Mouse (Mus musculus): ENCODE results near the gene Rbm39. TPM values are rescaled to one million over a fixed set of nuclear protein-coding genes. Genes with fewer than 3 reads are reported as not detected.
"Not testable (repeated sequence)": the region's sequence is repeated elsewhere in the genome, so short reads cannot be mapped to it uniquely, and the experiment has no call there.

Gene Rbm39
- total RNA-seq, 2 experiments from 2014 or later: 273 to 301 TPM

DNA sequence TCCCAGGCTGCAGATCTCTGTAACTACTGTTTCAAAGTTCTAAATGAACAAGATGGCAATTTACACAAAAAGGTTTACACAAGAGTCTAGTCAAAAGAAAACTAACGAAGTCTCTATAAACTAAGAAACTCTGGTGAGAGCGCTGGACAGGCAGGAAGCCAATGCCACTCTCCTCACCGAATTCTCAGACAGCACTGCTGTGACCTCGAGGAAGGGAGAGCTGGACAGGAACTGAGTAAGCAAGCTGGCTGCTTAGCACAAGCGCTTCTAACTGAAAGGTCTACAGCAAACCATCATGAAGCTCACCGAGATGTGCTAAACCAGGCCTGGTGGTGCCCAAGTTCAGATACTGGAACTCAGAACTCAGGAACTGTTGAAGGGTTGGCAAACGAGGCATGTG lies 9.2 kb upstream of the Rbm39 start:
- intact Hi-C loops (cut with DNase I); DNase-seq (ENCODE audit: extremely low spot score in 1 of 2, low spot score in 2 of 2): not testable (repeated sequence)

DNA sequence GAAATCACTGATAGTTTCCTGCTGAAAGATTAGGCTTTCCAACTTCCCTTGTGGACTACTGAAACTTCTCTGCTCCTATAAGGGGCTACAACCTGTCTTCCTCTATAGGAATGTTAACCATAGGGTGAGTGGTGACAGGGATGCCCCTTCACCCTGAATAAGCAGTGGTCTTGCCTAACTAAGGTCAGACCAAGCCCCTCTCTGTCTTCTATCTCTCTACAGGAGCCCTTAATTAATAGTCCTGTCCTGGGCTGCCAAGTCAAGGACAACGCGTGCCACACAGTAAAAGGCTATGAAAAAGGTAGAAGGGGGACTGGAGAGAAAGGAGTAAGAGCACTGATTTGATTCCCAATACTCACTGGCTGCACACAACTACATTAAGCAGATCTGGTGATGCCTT lies 1.6 kb upstream of the Rbm39 start:
- intact Hi-C loops (cut with DNase I): no loop called here
- DNase-seq (ENCODE audit: extremely low spot score in 1 of 2, low spot score in 2 of 2): no peak

DNA sequence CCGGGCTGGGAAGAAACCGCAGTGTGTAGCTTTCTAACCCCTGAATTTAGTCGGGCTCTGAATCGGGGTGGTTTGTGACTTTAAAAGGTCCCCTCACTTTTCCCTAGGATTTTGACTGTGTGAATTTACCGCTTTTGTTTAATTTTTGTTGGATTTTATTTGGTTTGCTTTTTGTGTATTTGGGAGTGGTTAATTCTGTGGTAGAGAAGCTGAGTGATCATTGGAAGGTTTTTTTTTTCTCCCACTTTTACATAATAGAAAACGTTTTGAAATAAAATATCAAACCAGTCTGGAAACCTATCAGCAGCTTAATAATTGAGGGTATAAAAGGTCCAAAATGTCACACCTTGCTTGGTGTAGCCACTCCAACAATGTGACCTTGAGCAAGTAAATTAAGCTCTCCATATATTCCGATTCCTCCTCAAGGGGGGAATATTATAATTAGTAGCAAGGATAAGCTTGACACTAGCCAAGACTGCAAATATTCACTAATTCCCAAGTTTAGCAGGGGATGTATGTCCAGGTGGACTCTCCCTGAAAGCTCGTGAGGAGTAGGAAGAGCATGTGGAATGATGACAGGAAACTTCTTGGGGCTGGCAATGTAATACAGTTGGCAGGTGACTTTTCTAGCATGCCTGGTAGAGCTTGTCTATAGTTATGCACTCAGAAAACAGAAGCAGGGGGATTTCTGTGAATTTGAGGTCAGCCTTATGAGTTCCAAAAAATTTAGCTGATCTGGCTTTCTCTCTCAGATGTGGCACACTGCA lies 969 bp upstream of the Rbm39 start:
- no peak for DNase-seq (ENCODE audit: extremely low spot score in 1 of 2, low spot score in 2 of 2)
- intact Hi-C loops (cut with DNase I): no loop called here

DNA sequence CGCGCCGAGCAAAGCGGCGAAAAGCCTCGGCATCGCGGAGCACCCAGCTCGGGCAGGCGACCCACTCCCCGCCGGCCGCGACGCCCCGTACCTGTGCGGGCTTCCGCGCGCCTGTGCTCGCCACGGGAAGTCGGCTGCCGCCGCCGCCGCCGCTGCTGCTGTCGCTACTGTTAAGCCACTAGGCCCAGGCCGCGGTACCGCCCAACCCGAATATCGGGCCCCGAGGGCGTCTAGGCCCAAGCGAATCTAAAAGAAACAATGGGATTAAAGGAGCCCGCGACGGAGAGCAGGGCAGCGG lies 293 bp downstream of the Rbm39 start:
- no peak for DNase-seq (ENCODE audit: extremely low spot score in 1 of 2, low spot score in 2 of 2)
- intact Hi-C loops (cut with DNase I): loop anchor here (5.0 kb wide), 1 partner anchor 98 kb away; no protein-coding TSS in a partner anchor

DNA sequence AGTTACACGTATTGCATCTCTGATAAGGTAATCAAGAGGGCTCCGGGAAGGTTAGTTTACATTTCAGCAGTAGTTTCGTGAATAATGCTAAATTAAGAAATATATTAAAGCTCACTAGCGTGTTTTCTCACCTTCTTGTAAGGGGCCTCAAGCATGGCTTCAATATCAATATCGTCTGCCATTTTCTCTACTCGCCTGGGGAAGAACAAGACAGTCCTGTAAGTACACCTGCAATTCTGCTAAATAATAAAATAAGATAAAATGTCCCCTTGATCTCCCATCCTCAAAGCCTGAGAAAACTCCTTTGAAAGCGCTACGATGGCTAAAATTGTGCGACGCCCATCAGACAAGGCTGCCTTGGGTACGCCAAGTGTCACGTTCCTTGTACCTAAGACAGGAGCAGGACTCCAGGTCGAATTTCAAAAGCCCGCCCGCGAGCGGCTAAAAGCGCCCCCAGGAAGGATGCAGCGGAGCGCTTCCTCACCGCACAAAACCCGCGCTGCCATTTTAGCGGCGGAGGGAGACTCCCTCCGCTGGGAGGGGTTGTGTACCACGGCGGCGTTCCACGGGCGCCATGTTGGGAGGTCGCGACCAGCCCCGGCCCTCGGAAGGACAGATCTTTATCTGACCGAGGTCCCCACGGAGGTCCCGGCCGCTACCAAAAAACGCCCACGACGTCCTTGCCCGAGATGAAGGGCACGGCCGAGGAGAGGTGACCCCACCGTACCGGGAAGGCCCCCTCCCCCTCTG lies 817 bp downstream of the Rbm39 start:
- peak; percentile 61 to 91 for DNase-seq (ENCODE audit: extremely low spot score in 1 of 2, low spot score in 2 of 2)
- intact Hi-C loops (cut with DNase I): loop anchor here (5.0 kb wide), 1 partner anchor 98 kb away; no protein-coding TSS in a partner anchor

DNA sequence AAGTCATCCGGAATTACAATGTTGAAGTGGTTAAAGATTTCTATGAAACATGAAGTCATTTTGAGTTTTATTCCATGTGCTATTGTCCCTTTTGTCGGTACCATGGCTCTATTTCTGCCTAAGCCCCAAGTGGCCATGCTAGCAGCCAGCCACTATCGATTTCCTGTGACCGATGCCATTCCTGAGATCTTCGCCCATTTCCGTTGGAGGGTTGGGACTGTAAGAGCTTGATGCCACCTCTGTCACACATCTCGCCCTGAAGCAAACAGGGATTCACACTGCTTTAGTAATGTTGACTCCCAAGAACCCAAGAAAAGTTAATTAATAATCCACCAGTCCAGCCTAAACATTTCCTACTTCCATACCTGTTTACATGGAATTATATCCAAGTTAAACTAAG lies 2.4 kb downstream of the Rbm39 start:
- intact Hi-C loops (cut with DNase I): loop anchor here (5.0 kb wide), 1 partner anchor 100 kb away; no protein-coding TSS in a partner anchor
- no peak for DNase-seq (ENCODE audit: extremely low spot score in 1 of 2, low spot score in 2 of 2)

DNA sequence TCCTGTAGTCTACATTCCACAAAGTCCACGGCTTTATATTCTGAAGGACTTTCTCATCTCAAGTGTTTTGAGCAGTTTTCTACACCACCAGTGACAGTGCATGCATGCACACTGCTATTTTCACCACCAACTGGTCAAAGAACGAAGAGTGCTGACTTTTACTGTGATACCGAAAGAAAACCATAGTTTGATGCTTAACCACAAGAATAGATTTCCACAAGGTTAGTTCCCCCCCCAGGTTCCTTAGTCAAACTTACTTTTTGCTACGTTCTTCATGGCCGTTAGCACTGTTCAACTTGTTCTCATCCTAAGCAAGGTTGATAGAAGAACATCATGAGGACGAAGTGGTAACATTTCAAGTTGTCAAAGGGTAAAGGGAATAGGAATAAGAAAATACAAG lies 3.0 kb downstream of the Rbm39 start:
- intact Hi-C loops (cut with DNase I): loop anchor here (5.0 kb wide), 1 partner anchor 100 kb away; no protein-coding TSS in a partner anchor
- DNase-seq (ENCODE audit: extremely low spot score in 1 of 2, low spot score in 2 of 2): no peak

DNA sequence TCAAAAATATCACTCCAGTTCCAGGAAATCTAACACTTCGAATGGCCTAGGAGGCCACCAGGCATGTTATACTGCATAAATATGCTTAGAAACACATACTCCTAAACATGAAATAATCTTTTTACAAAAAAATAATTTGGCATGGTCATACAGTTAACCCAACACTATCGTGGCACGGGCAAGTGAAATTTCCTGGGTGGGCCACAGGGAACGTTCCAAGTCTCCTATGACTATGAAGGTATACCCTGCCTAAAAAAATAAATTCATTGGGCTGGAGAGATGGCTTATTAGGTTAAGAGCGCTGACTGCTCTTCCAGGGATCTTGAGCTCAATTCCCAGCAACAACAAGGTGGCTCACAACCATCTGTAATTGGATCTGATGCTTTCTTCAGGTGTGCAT lies 13.5 kb downstream of the Rbm39 start:
- no peak for DNase-seq (ENCODE audit: extremely low spot score in 1 of 2, low spot score in 2 of 2)
- intact Hi-C loops (cut with DNase I): loop anchor here (2.0 kb wide), 1 partner anchor 14 kb away; no protein-coding TSS in a partner anchor

DNA sequence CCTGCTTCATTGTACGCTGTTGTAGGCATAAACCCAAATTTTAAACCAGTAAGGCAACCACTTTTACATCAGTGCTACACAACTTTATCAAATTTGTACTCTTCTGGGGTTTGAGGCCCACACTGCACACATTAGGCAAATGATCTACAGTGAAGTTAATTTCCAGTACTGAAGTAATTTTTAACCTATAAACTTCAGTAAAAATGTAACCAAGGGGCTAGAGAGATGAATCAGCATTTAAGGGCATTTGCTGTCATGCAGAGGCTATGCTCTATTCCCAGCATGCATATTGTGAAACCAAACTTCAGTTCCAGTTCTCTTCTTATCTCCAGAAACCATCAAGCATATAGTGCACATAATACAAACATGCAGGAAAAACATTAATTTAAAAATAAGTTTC lies 14.6 kb downstream of the Rbm39 start:
- intact Hi-C loops (cut with DNase I): no loop called here
- no peak for DNase-seq (ENCODE audit: extremely low spot score in 1 of 2, low spot score in 2 of 2)

DNA sequence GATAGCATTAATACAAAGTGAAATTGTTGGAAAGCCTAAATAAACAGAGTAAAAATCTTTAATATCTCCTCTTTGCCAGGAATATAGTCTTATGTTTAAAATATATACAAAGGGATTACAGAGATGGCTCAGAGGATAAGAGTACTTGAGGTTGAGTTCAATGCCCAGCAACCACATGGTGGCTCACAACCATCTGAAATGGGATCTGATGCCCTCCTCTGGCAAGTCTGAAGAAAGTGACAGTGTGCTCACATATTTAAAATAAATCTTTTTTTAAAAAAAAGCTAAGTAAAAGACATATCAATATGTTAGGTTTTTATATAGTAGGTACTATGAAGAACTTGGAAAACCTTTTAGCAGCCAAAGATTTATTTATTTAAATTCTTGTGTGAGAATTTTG lies 28.5 kb downstream of the Rbm39 start:
- no peak for DNase-seq (ENCODE audit: extremely low spot score in 1 of 2, low spot score in 2 of 2)
- intact Hi-C loops (cut with DNase I): no loop called here

DNA sequence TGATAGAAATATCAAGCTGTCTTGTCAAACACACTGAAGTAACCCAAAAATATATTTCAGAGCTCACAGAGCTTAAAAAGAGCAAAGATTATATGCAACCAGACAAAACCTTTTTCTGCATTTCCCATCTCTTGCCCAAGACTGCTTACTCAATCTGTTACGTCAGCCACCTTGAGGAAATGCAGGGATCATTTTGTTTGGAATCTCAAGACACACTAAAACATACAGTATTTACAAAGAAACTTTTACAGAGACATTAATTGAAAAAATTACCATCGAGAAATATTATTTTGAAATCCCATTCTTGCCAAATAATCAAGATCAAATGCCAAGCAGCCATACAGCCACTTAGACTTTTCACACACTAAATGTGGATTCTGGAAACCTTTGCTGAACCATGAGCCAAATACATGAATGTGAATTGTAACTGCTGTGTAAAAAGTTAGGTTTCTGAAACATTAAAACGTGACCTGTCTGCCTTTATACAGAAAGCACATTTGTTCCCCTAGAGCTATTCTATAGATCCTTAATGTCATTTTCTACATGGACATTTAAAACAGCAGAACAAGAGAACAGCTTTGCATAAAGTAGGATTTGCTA lies 32.6 kb downstream of the Rbm39 start:
- no peak for DNase-seq (ENCODE audit: extremely low spot score in 1 of 2, low spot score in 2 of 2)
- intact Hi-C loops (cut with DNase I): loop anchor here (2.0 kb wide), 1 partner anchor 13 kb away; no protein-coding TSS in a partner anchor

DNA sequence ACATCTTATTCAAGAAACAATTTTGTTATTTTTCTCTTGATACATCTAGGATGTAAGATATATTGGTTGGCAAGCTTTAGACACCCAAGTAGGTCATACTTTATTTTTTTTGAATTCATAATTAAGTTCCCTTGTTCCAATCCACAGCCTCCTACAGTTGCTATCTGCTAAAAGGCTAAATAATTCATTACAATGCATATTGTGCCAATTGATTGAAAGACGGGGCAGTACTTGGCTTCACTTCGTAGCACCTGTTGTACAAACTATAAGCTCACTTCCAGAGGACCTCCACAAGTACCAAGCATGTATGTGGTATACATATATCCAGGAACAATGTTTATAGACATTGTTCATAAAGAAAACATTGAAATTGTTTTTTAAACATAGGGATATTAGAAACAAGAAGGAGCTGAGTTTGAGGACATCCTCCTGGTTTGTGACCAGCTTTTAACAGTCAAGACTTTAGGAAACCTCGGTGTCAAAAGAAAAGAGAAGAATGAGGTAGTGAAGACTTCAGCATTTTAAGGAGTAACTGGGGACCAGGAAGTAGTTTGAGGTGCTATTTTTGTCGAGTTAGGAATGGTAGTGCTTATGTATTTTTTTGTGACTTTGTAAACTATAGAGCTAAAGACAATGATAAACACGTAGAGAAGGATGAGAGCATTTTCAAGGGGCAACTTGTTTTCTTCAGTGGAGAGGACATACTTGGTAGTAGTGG lies 33.6 kb downstream of the Rbm39 start:
- intact Hi-C loops (cut with DNase I): loop anchor here (2.0 kb wide), 1 partner anchor 14 kb away; no protein-coding TSS in a partner anchor
- DNase-seq (ENCODE audit: extremely low spot score in 1 of 2, low spot score in 2 of 2): no peak

DNA sequence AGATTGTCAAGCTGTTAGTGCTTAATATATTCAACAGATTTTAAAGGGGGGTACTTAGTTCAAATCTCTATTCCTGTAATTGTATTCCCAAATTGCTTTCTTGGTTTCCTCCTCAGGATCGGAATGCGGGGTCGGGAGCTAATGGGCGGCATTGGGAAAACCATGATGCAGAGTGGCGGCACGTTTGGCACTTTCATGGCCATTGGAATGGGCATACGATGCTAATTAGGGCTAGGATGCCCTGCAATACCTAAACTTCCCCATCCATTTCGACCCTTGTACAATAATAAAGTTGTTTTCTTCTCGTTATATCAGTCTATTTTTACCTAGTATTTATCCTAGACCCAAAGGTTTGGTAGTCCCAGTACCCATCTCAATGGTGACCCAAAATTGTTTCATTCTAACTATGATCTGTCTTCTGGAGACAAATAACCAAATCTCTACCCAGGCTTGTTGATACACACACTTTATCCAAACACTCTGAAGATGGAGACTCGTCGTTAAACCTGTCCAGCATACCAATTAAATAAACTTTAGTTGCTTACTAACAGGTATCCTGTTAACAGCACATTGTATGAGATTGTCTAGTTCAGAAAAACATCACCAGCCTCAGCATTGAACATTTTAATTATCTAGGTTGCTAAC lies 34.4 kb downstream of the Rbm39 start:
- DNase-seq (ENCODE audit: extremely low spot score in 1 of 2, low spot score in 2 of 2): no peak
- intact Hi-C loops (cut with DNase I): loop anchor here (2.0 kb wide), 1 partner anchor 15 kb away; no protein-coding TSS in a partner anchor

DNA sequence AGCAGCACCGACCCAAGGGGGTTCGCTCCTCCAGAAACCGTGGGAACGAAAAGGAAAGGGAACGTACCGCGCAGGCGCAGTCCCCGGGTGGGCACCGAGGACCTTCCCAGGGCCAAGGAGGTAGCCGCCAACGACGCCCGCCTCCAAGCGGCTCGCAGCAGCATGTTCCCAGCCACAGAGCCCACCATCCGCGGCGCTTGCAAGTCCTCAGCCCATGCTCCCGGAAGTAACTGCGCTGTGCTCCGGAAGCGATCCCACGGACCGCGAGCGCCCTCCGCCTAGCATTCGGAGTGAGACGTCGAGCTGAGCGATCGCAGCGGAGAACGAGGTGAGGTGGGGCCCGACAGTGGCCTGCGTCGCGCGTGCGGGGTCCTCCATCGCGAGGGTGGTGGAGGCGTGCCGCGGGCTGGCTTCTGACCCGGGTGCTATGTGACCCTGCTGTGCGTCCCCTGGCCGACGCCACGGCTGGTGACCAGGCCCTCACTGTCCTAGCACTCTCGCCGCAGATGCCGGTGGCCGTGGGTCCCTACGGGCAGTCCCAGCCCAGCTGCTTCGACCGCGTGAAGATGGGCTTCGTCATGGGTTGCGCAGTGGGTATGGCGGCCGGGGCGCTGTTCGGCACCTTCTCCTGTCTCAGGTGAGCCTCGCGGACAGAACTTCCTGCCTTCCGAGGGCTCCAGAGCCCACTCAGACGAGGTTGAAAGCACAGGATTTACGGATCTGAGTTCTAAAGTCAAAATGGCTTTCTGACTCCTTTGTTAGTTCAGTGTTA lies 35.9 kb downstream of the Rbm39 start, which contains the start of the genes Romo1 and Nfs1:
Gene Romo1 (plus strand): TSS at position 87 of the 772 bp plus-strand sequence.
Gene Nfs1 (minus strand): TSS at position 234 of the 772 bp plus-strand sequence.
- intact Hi-C loops (cut with DNase I): loop anchor here (5.0 kb wide), 1 partner anchor 177 kb away; no protein-coding TSS in a partner anchor
- peak; percentile 95 to 97 for DNase-seq (ENCODE audit: extremely low spot score in 1 of 2, low spot score in 2 of 2)

DNA sequence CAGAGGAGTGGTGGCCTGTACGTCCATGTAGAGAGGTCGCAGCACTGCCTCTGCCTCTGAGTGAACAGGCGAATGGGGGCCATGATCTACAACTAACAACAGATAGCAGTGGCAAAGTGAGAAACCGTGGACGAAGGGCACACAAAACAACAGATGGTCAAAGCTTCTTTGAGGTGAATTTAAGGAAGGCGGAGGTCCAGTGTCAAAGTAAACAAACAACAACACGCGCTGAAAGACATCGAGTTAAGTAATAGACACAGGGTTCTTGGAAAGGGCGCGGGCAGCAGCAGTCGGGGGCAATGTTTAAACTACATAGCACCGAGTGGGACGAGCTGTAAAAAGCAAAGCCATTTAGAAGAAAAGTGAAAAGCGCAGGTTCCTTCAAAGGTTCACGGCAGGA lies 36.7 kb downstream of the Rbm39 start:
- intact Hi-C loops (cut with DNase I): loop anchor here (5.0 kb wide), 1 partner anchor 176 kb away; no protein-coding TSS in a partner anchor
- no peak for DNase-seq (ENCODE audit: extremely low spot score in 1 of 2, low spot score in 2 of 2)

DNA sequence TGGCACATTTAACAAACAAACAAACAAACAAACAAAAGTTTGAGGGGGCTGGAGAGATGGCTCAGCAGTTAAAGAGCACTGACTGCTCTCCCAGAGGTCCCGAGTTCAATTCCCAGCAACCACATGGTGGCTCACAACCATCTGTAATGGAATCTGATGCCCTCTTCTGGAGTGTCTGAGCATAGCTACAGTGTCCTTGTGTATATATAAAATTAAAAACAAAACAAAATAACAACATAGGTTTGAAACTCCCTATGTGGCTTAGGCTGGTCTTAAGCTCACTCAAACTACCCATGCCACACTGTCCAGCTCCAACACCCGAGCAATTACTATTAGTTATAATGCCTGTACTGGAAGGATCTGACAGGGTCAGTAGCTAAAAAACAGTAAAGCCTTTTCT lies 37.2 kb downstream of the Rbm39 start:
- intact Hi-C loops (cut with DNase I): loop anchor here (5.0 kb wide), 1 partner anchor 176 kb away; no protein-coding TSS in a partner anchor

DNA sequence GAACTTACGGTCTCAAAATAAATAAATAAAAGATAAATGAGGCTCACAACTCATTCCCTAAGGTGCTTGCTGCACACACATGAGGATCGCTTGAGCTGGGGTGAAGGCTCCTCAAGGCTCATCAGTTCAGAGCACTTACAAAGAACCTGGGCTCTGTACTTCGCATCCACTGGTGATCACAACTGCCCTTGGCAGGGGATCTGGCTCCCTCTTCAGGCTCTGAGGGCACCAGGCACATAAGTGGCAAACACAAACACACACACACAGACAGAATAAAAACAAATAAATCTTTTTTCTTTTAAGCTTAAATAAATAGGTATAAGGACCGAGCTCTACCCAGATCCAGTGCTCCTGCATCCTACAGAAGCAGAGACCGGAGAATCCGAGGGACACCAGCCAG lies 44.3 kb downstream of the Rbm39 start:
- intact Hi-C loops (cut with DNase I): no loop called here

More for the DNA sequence above, 37.2 kb downstream of the Rbm39 start:
- no peak for DNase-seq (ENCODE audit: extremely low spot score in 1 of 2, low spot score in 2 of 2)

More for the DNA sequence above, 44.3 kb downstream of the Rbm39 start:
- DNase-seq (ENCODE audit: extremely low spot score in 1 of 2, low spot score in 2 of 2): no peak
